Mouse (Mus musculus): ENCODE results near the gene Ces4a.
A peak's percentile ranks its signal among the peaks of the same experiment; 100 is the strongest.
"Not testable (repeated sequence)": the region's sequence is repeated elsewhere in the genome, so short reads cannot be mapped to it uniquely, and the experiment has no call there.

The Ces4a gene

GRCm38 (mm10) chr8:105131509-105131908 is at the start of gene Ces4a:
Ces4a (plus strand) TSS chr8:105131800.
- DNase-seq: no peak

- DNase-seq: no peak
Observed at GRCm38 (mm10) chr8:105083449-105084050, 48.0 kb upstream of the Ces4a start, which contains the start of gene Ces3b. Ces3b (plus strand) TSS chr8:105083753.

- DNase-seq: not testable (repeated sequence)
Observed at GRCm38 (mm10) chr8:105088166-105088565, 43.4 kb upstream of the Ces4a start.

GRCm38 (mm10) chr8:105088581-105088980 is 43.0 kb upstream of the Ces4a start:
- no peak for DNase-seq

GRCm38 (mm10) chr8:105093992-105094391 is 37.6 kb upstream of the Ces4a start:
- DNase-seq: no peak

- not testable (repeated sequence) for DNase-seq
Observed at GRCm38 (mm10) chr8:105102101-105102785, 29.4 kb upstream of the Ces4a start.

- DNase-seq: not testable (repeated sequence)
Observed at GRCm38 (mm10) chr8:105103701-105104100, 27.9 kb upstream of the Ces4a start.

- no peak for DNase-seq
Observed at GRCm38 (mm10) chr8:105104220-105104619, 27.4 kb upstream of the Ces4a start.

GRCm38 (mm10) chr8:105129864-105130263 is 1.7 kb upstream of the Ces4a start:
- DNase-seq: no peak

GRCm38 (mm10) chr8:105138423-105138822 is 6.8 kb downstream of the Ces4a start:
- DNase-seq: peak; percentile 84 to 85

GRCm38 (mm10) chr8:105142395-105142794 is 10.8 kb downstream of the Ces4a start:
- DNase-seq: no peak

GRCm38 (mm10) chr8:105151654-105152053 is 20.1 kb downstream of the Ces4a start:
- DNase-seq: no peak

GRCm38 (mm10) chr8:105152623-105153398 is 21.2 kb downstream of the Ces4a start:
- no peak for DNase-seq

- DNase-seq: no peak
Observed at GRCm38 (mm10) chr8:105154316-105154715, 22.7 kb downstream of the Ces4a start.

- DNase-seq: no peak
Observed at GRCm38 (mm10) chr8:105155091-105155745, 23.6 kb downstream of the Ces4a start.

- DNase-seq: peak; percentile 78 to 79
Observed at GRCm38 (mm10) chr8:105157555-105157954, 26.0 kb downstream of the Ces4a start.

- peak; percentile 15 to 24 for DNase-seq
Observed at GRCm38 (mm10) chr8:105158084-105158483, 26.5 kb downstream of the Ces4a start.

- no peak for DNase-seq
Observed at GRCm38 (mm10) chr8:105161121-105161652, 29.6 kb downstream of the Ces4a start.

GRCm38 (mm10) chr8:105164272-105164902 is 32.8 kb downstream of the Ces4a start:
- DNase-seq: no peak

- no peak for DNase-seq
Observed at GRCm38 (mm10) chr8:105165191-105165590, 33.6 kb downstream of the Ces4a start.

- DNase-seq: no peak
Observed at GRCm38 (mm10) chr8:105167116-105167515, 35.5 kb downstream of the Ces4a start.

GRCm38 (mm10) chr8:105169582-105169981 is 38.0 kb downstream of the Ces4a start:
- DNase-seq: no peak

Measured in B cell, adult 2 months (primary cell).